Comparison of ENCODE assay signal across 8 mouse cellular contexts in genomic region chr8:110920032-110920772, GRCm38 (mm10). TPM values are rescaled to one million over a fixed set of nuclear protein-coding genes. Genes with fewer than 3 reads are reported as not detected.
DNase-seq lines count a peak whose midpoint lies in the region; ATAC-seq and TF ChIP-seq lines count a peak whose summit lies in the region.

No protein-coding gene starts in this region.

- H3K4me1 ChIP-seq in heart, embryonic 12.5 days (replicated peaks), result peaks cover 18% of the 10 kb centered on the region
- peaks cover 14% of the 10 kb centered on the region for H3K4me1 ChIP-seq in forebrain, postnatal 0 days (ENCODE audit: insufficient read depth)
- H3K4me1 ChIP-seq in limb, embryonic 13.5 days, result peaks cover 27% of the 10 kb centered on the region

- H3K36me3 ChIP-seq in heart, embryonic 12.5 days, result 0 out of 2 replicates have a peak, but pooled peaks cover 9% of the 10 kb centered on the region
- no peaks in the 10 kb centered on the region for H3K36me3 ChIP-seq in forebrain, postnatal 0 days (ENCODE audit: insufficient read depth)
- H3K36me3 ChIP-seq in limb, embryonic 13.5 days, result peaks cover 11% of the 10 kb centered on the region

- H3K9ac ChIP-seq in heart, embryonic 12.5 days, result peak overlapping the region; percentile 96
- H3K9ac ChIP-seq in forebrain, postnatal 0 days, result peak overlapping the region; percentile 83
- H3K9ac ChIP-seq in limb, embryonic 13.5 days, result peak overlapping the region; percentile 91

- DNase-seq in heart, postnatal 4 days, result no peak
- DNase-seq in 3134 (ENCODE audit: extremely low read depth, insufficient read length, low spot score), result peak; percentile 45
- DNase-seq in Muller cell, postnatal 12 days (ENCODE audit: inconsistent ontology term), result peak; percentile 32
- no peak for DNase-seq in forebrain, postnatal 0 days
- DNase-seq in retina, embryonic 14.5 days (ENCODE audit: low spot score), result peak; percentile 50

- H3K27ac ChIP-seq in heart, embryonic 12.5 days (ENCODE audit: poor library complexity, severe bottlenecking), result peak overlapping the region; percentile 91
- H3K27ac ChIP-seq in forebrain, postnatal 0 days (ENCODE audit: low read depth, low read length), result peak overlapping the region; percentile 76
- peak overlapping the region; percentile 87 for H3K27ac ChIP-seq in limb, embryonic 13.5 days

- no peaks in the 10 kb centered on the region for H3K27me3 ChIP-seq in heart, embryonic 12.5 days (replicated peaks)
- H3K27me3 ChIP-seq in forebrain, postnatal 0 days (ENCODE audit: insufficient read depth, low read length), result no peaks in the 10 kb centered on the region
- no peaks in the 10 kb centered on the region for H3K27me3 ChIP-seq in limb, embryonic 13.5 days

- peak; percentile 46 for ATAC-seq in heart, embryonic 12.5 days (ENCODE audit: insufficient number of reproducible peaks, low FRiP score)
- peak; percentile 77; the same call in 1 of the 2 replicates for ATAC-seq in forebrain, postnatal 0 days
- peak; percentile 9 for ATAC-seq in limb, embryonic 13.5 days (ENCODE audit: low FRiP score, low read depth)
- no peak for ATAC-seq in megakaryocyte progenitor cell, adult 5-6 weeks (replicated peaks; ENCODE audit: poor library complexity)

- TF ChIP-seq CTCF in forebrain, postnatal 0 days (IDR thresholded peaks at IDR 0.05; ENCODE audit: low read depth), result no peak

- WGBS in heart, embryonic 12.5 days, result 1% methylated on average over 27 of the region's 37 CpGs
- 7% methylated on average over 35 of the region's 37 CpGs for WGBS in forebrain, postnatal 0 days
- under 1% methylated on average over 37 of the region's 37 CpGs for WGBS in limb, embryonic 13.5 days

- peak overlapping the region; percentile 95 for H3K4me3 ChIP-seq in heart, embryonic 12.5 days
- H3K4me3 ChIP-seq in forebrain, postnatal 0 days (ENCODE audit: low read depth, low read length), result peak overlapping the region; percentile 83
- peak overlapping the region; percentile 80 for H3K4me3 ChIP-seq in limb, embryonic 13.5 days

- no peaks in the 10 kb centered on the region for H3K9me3 ChIP-seq in heart, embryonic 12.5 days (replicated peaks)
- H3K9me3 ChIP-seq in forebrain, postnatal 0 days (ENCODE audit: low read length), result no peaks in the 10 kb centered on the region
- H3K9me3 ChIP-seq in limb, embryonic 13.5 days, result no peaks in the 10 kb centered on the region

- peak overlapping the region; percentile 76 for H3K4me2 ChIP-seq in heart, embryonic 12.5 days
- H3K4me2 ChIP-seq in forebrain, postnatal 0 days (ENCODE audit: low read depth), result peak overlapping the region; percentile 79
- H3K4me2 ChIP-seq in limb, embryonic 13.5 days (replicated peaks), result peak overlapping the region; percentile 93

RNA-seq across cellular contexts. Expression of gene St3gal2, which starts 0.5 kb away (rescaled TPM):
- polyA plus RNA-seq in heart, embryonic 12.5 days (2016; fragmentation: Nextera tagmentation; extraction: Ambion mirVana), result 27.1 and 27.6 TPM in 2 replicates
- 10 to 100 TPM; 36.7 to 38.2 TPM for total RNA-seq in heart, postnatal 4 days (2021)
- 27.4 and 30.7 TPM in 2 replicates for total RNA-seq in forebrain, postnatal 0 days (2014; rRNA removed)
- 16.0 and 22.1 TPM in 2 replicates for polyA plus RNA-seq in forebrain, postnatal 0 days (2015; fragmentation: Nextera tagmentation; extraction: Ambion mirVana)
- 31.7 and 34.5 TPM in 2 replicates for polyA plus RNA-seq in limb, embryonic 13.5 days (2015; fragmentation: Nextera tagmentation; extraction: Ambion mirVana)
- total RNA-seq in megakaryocyte progenitor cell, adult 5-6 weeks (2015), result 5.8 and 6.5 TPM in 2 replicates
- total RNA-seq in megakaryocyte progenitor cell, adult 5-6 weeks (2017), result 4.3 and 6.9 TPM in 2 replicates

RNA-seq across cellular contexts. Expression of gene Fuk, which starts 17.9 kb away (rescaled TPM):
- polyA plus RNA-seq in heart, embryonic 12.5 days (2016; fragmentation: Nextera tagmentation; extraction: Ambion mirVana), result 10.0 and 10.2 TPM in 2 replicates
- total RNA-seq in heart, postnatal 4 days (2021), result 1 to 10 TPM; 6.6 to 6.9 TPM
- 8.8 and 12.4 TPM in 2 replicates for total RNA-seq in forebrain, postnatal 0 days (2014; rRNA removed)
- 3.5 and 4.5 TPM in 2 replicates for polyA plus RNA-seq in forebrain, postnatal 0 days (2015; fragmentation: Nextera tagmentation; extraction: Ambion mirVana)
- 14.7 and 16.1 TPM in 2 replicates for polyA plus RNA-seq in limb, embryonic 13.5 days (2015; fragmentation: Nextera tagmentation; extraction: Ambion mirVana)
- 2.6 and 3.0 TPM in 2 replicates for total RNA-seq in megakaryocyte progenitor cell, adult 5-6 weeks (2015)
- total RNA-seq in megakaryocyte progenitor cell, adult 5-6 weeks (2017), result 3.0 and 6.0 TPM in 2 replicates

Comparison
In these comparisons a context has a peak if more than half of its experiments do, and no peak if none do; other contexts are left out.
1. DNase-seq: peak in 3134 (single experiment), Muller cell, postnatal 12 days (single experiment) and retina, embryonic 14.5 days (single experiment); none in heart, postnatal 4 days (single experiment) and forebrain, postnatal 0 days (single experiment).
2. Peak in every context shown above with its lines, with median percentiles within 50 percentile points of each other: H3K27ac ChIP-seq, H3K4me2 ChIP-seq, H3K4me3 ChIP-seq and H3K9ac ChIP-seq.